Mouse (Mus musculus) urinary bladder, adult 2 months (tissue): Measurements from ENCODE around the gene Vsig1. TPM values are rescaled to one million over a fixed set of nuclear protein-coding genes. Genes with fewer than 3 reads are reported as not detected.

Source experiments
- polyA plus RNA-seq: library from polyadenylated mRNA; depleted of rRNA; stranded (reverse); fragments of >200 nt; gene quantifications from 2 replicates; pipeline ENCODE4 v1.2.3, GENCODE M21; 2012; rRNA removed

Gene Vsig1
- polyA plus RNA-seq, 1 experiment: 0.06 TPM

Other genes starting within 250 kb of the Vsig1 start
- gene Mid2, start 243.0 kb upstream of the Vsig1 start, polyA plus RNA-seq: 12.3 and 12.6 TPM in 2 replicates
- gene Tex13b, start 94.2 kb upstream of the Vsig1 start, polyA plus RNA-seq: not detected in 2 replicates
- 19.7 and 19.9 TPM in 2 replicates for gene Psmd10, start 49.1 kb downstream of the Vsig1 start, polyA plus RNA-seq
- 14.7 and 16.2 TPM in 2 replicates for gene Atg4a, start 49.3 kb downstream of the Vsig1 start, polyA plus RNA-seq